Mouse (Mus musculus) splenic B cell, adult 2 months (primary cell): ENCODE measurements around the gene Arhgef10l.

Experiments used
- DNase-seq: peaks from one replicate; pipeline ENCODE4 v3.0.0-alpha.2; 2011; ENCODE audit warnings: low read depth, low spot score
- H3K27me3 ChIP-seq: 2 replicates; pipeline ENCODE4 v1.6.1; 2012; ENCODE audit warnings: mild to moderate bottlenecking, low read length, moderate library complexity, mixed read lengths; ENCODE audit not compliant: control insufficient read depth, poor library complexity, insufficient read depth, severe bottlenecking
- H3K36me3 ChIP-seq: 2 replicates; pipeline ENCODE4 v1.6.1; 2012; ENCODE audit warnings: mild to moderate bottlenecking, low read length, moderate library complexity, mixed read lengths; ENCODE audit not compliant: control insufficient read depth, poor library complexity, insufficient read depth, severe bottlenecking

Gene Arhgef10l

DNA sequence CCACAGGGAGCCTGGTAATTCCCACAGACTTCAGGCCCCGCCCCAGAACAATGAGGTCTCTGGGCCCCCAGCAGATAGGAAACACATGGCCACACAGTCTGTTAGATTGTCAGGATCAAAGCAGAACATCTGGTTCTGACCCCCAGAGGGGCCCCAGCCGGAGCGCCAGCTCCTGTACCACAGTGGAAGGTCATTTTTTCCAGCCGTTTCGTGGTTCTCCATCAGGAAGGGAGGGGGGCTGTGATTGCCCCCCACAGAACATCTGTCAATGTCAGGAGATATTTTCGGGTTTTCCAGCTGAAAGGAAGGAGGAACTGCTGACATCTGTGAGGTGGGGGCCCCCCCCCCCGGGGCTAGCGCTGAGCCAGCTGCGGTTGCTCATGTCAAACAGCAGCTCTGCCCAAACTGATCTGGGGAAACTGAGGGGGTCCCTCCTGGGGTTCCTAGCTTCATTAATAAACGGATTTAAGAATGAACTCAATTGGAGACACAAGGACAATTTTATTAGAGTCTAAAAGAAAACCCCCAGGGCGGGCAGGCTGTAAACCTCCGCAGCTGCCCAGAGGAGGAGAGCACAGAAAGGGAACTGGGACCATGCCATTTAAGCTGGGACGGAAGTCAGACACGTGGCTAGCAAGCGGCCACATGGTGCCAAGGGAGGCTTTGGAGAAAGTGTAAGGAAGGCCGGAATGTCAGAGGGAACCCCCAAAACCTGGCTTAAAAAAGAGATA lies 18.5 kb upstream of the Arhgef10l start:
- H3K27me3 ChIP-seq = no peaks in the 10 kb centered on the region
- DNase-seq = peak; percentile 42
- H3K36me3 ChIP-seq = no peaks in the 10 kb centered on the region

GRCm38 (mm10) chr4:140683608-140684007 lies 17.8 kb upstream of the Arhgef10l start:
- Histone ChIP-seq H3K27me3 (no peaks in the 10 kb centered on the region), H3K36me3 (no peaks in the 10 kb centered on the region)
- DNase-seq = no peak

DNA sequence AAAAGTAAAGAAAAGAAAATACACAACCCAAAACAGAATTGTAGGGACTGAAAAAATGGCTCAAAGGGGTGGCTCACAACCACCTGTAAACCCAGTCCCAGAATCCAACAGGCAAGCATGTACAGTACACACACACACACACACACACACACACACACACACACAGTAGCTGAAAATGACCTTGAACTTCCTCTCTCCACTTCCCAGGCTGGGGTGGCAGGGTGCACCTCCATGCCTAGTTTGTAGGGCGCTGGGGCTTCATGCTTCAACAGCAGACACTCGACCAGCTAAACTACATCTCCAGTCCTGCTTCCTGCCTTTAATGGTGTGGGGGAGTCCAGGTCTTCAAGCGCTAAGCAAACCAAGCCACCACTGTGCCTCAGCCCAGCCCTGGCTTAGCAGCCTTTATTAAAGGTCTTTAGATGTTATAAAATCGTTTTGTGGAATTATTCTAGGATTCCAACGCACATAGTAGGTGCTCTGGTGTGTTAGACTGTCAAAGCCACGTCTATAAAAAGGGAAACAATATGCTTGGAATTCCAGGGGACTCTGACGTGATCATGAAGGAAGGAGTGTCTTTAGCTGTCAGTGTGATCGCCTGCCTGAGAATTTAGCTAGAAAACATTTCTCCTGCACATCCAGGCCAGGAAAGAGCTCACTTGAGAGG lies 15.1 kb upstream of the Arhgef10l start:
- peak; percentile 66 for DNase-seq
- Histone ChIP-seq H3K36me3 (no peaks in the 10 kb centered on the region), H3K27me3 (no peaks in the 10 kb centered on the region)

DNA sequence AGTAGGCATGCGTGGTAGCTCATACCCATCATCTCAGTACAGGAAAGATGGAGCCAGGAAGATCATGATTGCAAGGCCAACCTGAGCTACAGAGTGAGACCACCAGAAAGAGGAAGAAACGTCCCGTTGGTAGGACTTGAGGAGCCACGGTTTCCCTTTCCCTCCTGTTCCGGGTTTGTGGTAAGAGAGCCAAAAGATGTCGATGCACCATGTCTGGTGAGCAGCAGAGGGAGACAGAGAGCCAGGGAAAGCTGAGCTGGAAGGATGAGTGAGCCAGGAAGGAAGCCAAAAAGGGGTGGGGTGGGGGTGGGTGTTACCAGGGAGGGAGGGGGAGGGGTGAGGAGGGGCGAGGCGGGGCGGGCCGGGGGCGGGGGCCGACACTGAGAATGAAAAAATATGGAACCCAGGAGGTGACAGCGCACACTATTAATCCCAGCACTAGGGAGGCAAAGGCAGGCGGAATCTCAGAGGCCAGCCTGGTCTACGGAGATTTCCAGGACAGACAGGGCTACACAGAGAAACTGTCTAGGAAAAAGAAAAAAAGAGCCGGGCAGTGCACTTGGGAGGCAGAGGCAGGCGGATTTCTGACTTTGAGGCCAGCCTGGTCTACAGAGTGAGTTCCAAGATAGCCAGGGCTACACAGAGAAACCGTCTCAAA lies 14.0 kb upstream of the Arhgef10l start:
- H3K36me3 ChIP-seq = no peaks in the 10 kb centered on the region
- H3K27me3 ChIP-seq = no peaks in the 10 kb centered on the region
- peak; percentile 82 for DNase-seq

GRCm38 (mm10) chr4:140679038-140679437 lies 13.2 kb upstream of the Arhgef10l start:
- Histone ChIP-seq H3K27me3 (no peaks in the 10 kb centered on the region), H3K36me3 (no peaks in the 10 kb centered on the region)
- peak; percentile 68 for DNase-seq

- no peaks in the 10 kb centered on the region for H3K27me3 ChIP-seq
- DNase-seq = peak; percentile 86
- H3K36me3 ChIP-seq = no peaks in the 10 kb centered on the region
Measured at GRCm38 (mm10) chr4:140674345-140674926, 8.6 kb upstream of the Arhgef10l start.

DNA sequence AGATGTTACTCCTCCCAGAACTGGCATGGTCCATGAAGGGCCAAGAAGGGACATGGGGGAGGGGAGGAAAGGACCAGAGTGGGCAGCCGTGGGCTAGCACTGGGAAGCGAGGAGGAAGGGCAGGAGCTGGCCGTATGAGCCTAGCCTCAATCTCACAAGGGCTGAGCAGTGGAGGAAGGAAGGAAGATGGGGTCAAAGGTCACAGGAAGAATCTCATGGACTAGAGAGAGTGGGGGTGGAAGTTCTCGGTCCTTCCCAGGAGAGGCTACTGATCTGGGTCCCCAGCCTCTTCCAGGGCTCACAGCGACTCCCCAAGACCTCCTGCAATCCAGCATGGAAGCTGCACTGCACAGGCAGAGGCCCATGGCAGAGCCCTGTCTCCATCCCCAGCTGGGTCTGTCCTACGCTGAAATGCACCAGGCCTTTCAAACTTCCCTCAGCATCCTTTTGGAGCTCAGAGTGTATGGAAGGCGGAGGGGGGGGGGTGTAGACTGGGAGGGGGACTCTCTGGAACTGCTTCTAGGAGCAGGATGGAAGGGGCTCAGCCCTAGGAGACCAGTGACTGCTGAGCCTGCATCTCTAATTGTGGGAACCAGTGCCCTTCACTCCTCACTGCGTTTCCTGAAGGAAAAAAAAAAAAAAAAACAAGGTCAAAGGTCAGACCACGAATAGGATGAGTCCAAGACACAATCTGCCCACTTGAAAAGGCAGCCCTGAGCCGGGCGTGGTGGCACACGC lies 7.9 kb upstream of the Arhgef10l start:
- H3K27me3 ChIP-seq = no peaks in the 10 kb centered on the region
- DNase-seq = no peak
- H3K36me3 ChIP-seq = no peaks in the 10 kb centered on the region

DNA sequence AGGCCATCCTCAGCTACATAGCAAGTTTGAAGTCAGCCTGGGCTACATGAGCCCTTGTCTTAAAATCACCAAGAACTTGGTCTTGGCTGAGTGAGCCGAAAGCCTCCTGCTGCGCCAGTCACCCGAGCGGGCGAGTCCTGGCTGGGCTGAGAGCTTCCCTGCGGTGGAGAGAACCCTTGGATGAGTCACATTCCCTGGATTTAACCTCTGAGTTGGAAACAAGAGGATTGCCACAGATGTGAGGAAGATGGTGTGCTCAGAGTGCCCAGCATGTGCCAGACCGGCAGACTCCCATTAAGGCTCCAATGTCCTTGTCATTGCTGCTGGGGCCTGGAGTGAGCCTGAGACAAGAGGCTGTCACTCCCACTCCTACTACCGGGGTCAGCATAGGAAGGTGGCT lies 2.0 kb upstream of the Arhgef10l start:
- DNase-seq = no peak
- no peaks in the 10 kb centered on the region for H3K36me3 ChIP-seq
- no peaks in the 10 kb centered on the region for H3K27me3 ChIP-seq

DNA sequence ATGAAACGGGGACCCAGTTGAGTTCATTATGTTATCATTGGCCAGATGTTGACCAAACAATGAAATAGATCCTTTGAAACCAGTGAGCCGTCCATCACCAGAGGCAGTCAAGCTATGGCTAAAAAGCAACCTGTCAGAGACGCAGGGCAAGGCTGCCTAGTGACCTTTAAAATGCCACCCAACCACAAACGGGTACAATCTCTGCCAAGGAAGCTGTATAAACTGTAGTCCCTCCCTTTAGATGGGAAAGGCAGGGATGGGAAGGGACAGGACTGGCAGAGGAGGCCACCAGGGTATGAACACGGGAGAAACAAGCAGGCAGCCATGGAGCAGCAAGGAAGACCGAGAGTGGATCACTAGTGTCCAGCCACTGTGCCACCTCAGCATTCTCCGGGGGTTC lies 759 bp downstream of the Arhgef10l start:
- no peaks in the 10 kb centered on the region for H3K27me3 ChIP-seq
- no peak for DNase-seq
- H3K36me3 ChIP-seq = no peaks in the 10 kb centered on the region

DNA sequence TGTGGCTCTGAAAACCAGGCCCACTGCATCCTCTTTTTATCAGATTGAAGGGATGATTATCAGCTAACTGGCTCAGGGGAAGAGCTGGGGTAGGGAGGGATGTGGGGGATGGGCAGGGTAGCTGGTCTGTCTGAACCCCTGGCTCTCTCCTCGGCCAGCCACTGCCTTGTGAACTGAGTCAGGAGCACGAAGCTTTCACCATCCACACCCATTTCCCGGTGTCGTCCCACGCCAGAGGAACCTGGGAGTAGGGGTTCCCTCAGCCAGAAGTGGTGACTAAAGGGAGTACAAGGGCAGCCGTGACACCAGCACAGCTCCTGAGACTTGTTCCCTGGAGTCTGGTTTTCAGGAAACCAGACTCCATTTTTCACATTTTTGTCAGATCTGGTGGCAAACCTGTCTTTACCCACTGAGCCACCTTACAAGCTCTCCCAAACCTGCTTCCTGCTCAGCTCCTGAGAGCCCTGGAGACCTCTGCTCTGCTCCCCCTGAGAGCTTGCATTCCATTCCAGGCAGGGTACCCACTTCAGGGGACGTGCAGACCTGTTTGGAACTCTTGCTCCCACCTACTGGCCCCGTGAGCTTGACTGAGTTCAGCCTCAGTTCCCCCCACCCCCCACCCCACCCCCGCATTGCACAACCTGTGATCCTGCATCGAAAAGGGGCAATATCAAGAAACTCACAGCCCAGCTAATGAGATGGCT lies 2.8 kb downstream of the Arhgef10l start:
- Histone ChIP-seq H3K27me3 (no peaks in the 10 kb centered on the region), H3K36me3 (no peaks in the 10 kb centered on the region)
- DNase-seq = no peak

DNA sequence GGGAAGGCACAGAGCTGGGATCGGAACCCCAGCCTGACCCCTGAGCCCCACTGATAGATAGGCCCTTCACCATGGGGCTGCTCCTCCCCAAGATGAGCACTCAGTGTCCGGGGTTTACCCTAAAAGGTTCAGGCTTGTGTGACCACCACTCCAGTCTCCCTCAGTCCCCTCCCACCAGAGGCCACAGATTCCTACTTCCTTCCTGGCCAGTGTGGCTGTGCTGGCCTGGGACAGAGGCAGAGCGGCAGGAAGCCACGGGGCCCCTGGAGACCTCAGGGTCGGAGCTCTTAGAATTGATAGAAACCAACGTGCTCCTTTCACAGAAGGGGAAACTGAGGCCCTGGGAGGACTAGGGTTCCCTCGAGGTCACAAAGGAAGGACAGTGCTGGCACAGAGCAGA lies 3.4 kb downstream of the Arhgef10l start:
- H3K36me3 ChIP-seq = no peaks in the 10 kb centered on the region
- H3K27me3 ChIP-seq = no peaks in the 10 kb centered on the region
- no peak for DNase-seq

DNA sequence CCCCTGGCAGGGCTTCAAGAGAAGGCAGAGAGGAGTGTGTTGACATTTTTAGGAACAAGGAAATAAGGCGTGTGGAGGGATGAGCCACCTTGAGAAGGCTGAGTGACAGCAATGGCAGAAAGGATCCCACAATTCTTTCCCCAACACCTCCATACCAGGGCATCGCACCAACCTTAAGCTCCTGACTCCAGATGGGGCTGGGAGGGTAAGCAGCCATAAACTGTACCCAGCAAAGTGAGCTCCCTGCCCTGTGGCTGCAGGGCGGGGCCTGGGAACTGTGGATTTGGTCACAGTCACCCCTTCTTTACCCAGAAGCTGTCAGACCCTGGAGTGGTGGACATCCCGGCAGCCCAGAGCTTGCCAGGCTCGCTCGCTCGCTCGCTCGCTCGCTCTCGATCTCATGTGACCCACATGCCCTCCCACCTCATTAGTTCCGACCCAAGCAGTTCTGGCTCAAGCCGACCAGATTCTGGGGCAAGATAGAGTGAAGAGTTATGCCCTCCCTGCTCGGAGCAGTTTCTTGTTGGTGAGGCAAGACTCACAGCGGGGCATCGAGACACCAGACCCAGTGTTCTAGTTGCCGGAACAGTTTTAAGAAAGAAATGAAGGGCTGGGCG lies 4.3 kb downstream of the Arhgef10l start:
- DNase-seq = no peak
- Histone ChIP-seq H3K36me3 (no peaks in the 10 kb centered on the region), H3K27me3 (no peaks in the 10 kb centered on the region)

DNA sequence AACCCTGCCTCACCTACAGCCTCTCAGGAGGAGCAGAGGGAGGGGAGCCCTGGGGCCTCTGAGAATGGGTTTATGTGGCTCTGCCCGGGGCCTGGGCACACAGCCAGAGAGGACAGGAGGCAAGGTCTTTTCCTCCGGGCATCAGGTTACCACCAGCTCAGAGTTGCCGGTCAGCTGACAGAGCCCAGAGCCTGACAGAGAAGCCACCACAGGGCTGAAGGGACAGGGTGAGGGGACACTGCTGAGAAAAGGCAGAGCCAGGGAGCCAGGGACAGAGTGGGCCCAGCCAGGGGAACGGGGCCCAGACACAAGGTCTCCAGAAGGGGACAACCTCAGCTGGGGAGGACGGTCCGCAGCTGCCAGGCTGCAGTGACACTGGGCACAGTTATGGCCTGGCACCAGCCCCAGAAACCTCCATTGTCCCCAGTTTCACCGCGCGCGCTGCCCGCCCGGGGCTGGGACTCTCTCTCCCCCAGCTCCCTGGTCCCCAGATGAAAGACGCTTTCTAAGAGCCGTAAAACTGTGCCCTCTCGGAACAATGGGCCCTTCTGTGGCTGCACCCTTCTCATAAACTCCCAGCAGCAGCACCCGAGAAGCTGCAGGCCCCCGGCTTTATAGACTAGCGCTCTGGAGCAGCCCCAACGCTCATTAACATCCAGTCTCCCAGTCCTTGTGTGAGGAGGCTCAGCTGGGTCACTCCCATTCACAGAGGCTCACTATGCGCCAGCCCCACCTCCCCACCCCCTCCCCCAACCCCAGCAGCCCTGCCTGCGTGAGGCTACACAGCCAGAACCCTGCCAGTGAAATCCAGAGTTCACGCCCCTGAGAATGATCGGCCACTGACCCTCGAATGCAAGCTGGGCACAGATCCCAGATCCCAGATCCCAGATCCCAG lies 7.9 kb downstream of the Arhgef10l start:
- no peak for DNase-seq
- Histone ChIP-seq H3K36me3 (no peaks in the 10 kb centered on the region), H3K27me3 (no peaks in the 10 kb centered on the region)
